Mouse (Mus musculus) lung, embryonic 16.5 days (tissue): ENCODE data around the gene Nif3l1. TPM values are rescaled to one million over a fixed set of nuclear protein-coding genes. Genes with fewer than 3 reads are reported as not detected.

Experiments
- ATAC-seq: fragments of 200-750 bp; cut with Nextera tagmentation; 2 replicates; pipeline ENCODE4 v1.8.0; 2017; ENCODE audit warnings: low read depth, mild to moderate bottlenecking, moderate library complexity
- H3K27ac ChIP-seq: fragments of 300-500 bp; sonication (generic); 2 replicates; pipeline ENCODE4 v1.5.1; 2014; ENCODE audit warnings: mild to moderate bottlenecking, control low read depth, low read length
- H3K27me3 ChIP-seq: fragments of 300-500 bp; sonication (generic); 2 replicates; pipeline ENCODE4 v1.6.1; 2014; ENCODE audit warnings: low read depth, low read length, mixed read lengths; ENCODE audit not compliant: control insufficient read depth, insufficient read depth
- H3K36me3 ChIP-seq: fragments of 300-500 bp; sonication (generic); 2 replicates; pipeline ENCODE4 v1.6.1; 2014; ENCODE audit warnings: low read length; ENCODE audit not compliant: control insufficient read depth, insufficient read depth
- H3K4me1 ChIP-seq: fragments of 300-500 bp; sonication (generic); replicated peaks from 2 replicates; pipeline ENCODE4 v1.6.1; 2014; ENCODE audit warnings: low read length, mixed read lengths; ENCODE audit not compliant: control insufficient read depth, insufficient read depth
- H3K4me2 ChIP-seq: fragments of 300-500 bp; sonication (generic); 2 replicates; pipeline ENCODE4 v1.6.1; 2014; ENCODE audit warnings: low read depth, low read length, control low read depth
- H3K4me3 ChIP-seq: fragments of 300-500 bp; sonication (generic); 2 replicates; pipeline ENCODE4 v1.5.1; 2014; ENCODE audit warnings: mild to moderate bottlenecking, low read length, control low read depth
- H3K9ac ChIP-seq: fragments of 300-500 bp; sonication (generic); 2 replicates; pipeline ENCODE4 v1.6.1; 2014; ENCODE audit warnings: low read length, control low read depth
- H3K9me3 ChIP-seq: fragments of 300-500 bp; sonication (generic); 2 replicates; pipeline ENCODE4 v1.6.1; 2016; ENCODE audit warnings: low read length; ENCODE audit not compliant: control insufficient read depth
- WGBS: fragments of 180-500 bp; shearing (Covaris S2); extraction: QIAGEN DNeasy Blood & Tissue Kit; methylation state at CpG from one replicate; pipeline ENCODE4 v1.1.7; 2014; 5-methylcytosine and 5-hydroxymethylcytosine counted together
- polyA plus RNA-seq: library from polyadenylated mRNA; unstranded; fragments of >200 nt; fragmentation: Nextera tagmentation; extraction: Ambion mirVana; gene quantifications from 2 replicates; pipeline ENCODE4 v1.2.1, GENCODE M21; 2015

Nif3l1 gene
- polyA plus RNA-seq, result 37.4 and 37.8 TPM in 2 replicates

DNA sequence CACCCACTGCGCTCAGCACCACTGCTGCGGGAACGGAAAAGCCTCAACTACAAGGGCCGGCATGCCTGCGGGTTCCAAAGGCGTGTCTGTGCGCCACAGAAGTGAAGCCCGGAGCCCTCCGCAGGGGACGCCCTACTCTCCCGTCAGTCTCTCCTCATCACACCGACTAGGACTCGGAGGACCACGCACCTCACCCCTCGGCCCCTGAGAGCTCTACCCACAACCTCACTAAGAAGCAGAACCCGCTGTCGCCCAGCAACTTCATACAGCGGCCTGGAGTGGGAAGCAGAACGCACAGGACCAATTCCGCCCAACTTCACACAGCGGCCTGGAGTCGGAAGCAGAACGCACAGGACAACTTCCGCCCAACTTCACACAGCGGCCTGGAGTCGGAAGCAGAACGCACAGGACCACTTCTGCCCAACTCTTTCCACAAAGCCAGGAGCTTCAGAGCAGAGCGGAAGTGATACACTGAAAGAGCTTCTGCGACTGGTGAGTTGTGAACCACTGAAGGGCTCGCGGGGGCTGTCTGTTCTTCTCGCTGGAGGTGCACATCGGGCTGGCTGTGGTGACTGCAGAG is at the start of gene Nif3l1, which contains the start of gene Ppil3:
Gene Nif3l1 (plus strand): TSS at position 9 of the 580 bp plus-strand sequence.
Gene Ppil3 (minus strand): TSS at position 344 of the 580 bp plus-strand sequence.
- Histone ChIP-seq H3K9ac (peak within 1 kb of the TSS; percentile 90), H3K36me3 (peaks cover 5% of the 10 kb centered on the region), H3K4me2 (peak within 1 kb of the TSS; percentile 65), H3K4me3 (peak within 1 kb of the TSS; percentile 81), H3K27me3 (no peaks in the 10 kb centered on the region), H3K27ac (peak within 1 kb of the TSS; percentile 95), H3K4me1 (peaks cover 19% of the 10 kb centered on the region), H3K9me3 (no peaks in the 10 kb centered on the region)
- WGBS, result 0% methylated on average over 33 of the region's 33 CpGs
- ATAC-seq, result peak; percentile 97

DNA sequence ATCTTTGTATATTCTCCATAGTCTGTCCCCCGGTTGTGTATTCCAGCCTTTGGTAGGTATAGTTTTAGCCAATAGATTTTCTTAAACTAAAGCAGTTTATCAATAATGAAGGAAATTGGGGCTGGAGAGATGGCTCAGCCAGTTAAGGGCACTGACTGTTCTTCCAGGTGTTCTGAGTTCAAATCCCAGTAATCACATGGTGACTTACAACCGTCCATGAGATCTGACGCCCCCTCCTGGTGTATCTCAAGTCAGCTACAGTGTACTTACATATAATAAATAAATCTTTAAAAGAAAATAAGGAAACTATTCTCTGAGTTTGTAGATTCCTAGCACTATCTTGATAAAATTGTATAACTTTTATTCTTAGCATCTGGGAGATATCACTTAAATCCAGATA is 49.6 kb upstream of the Nif3l1 start:
- H3K27ac ChIP-seq, result no peak overlapping the region
- H3K9ac ChIP-seq, result no peak overlapping the region
- H3K27me3 ChIP-seq, result no peaks in the 10 kb centered on the region
- ATAC-seq, result no peak
- H3K4me2 ChIP-seq, result no peak overlapping the region
- no peaks in the 10 kb centered on the region for H3K9me3 ChIP-seq
- H3K36me3 ChIP-seq, result peaks cover 35% of the 10 kb centered on the region
- H3K4me3 ChIP-seq, result no peak overlapping the region
- WGBS, result 89% methylated on average over 3 of the region's 3 CpGs
- peaks cover 10% of the 10 kb centered on the region for H3K4me1 ChIP-seq

DNA sequence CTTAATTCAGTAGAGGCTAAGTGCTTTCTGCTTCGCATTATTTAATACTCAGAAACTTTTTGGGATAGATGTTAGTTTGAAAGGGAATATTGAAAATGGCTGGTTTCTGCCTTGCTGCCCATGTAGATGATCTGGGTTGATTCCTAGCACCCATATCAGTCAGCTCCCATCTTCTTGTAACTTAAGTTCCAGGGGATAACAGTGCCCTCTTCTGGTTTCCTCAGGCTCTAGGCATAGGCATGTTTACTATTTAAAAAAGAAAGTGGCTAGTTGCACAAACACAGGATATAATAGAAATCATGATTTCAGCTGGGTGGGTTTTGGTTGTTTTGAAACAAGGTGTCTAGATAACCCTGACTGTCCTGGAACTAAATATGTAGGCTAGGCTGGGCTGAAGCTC is 48.8 kb upstream of the Nif3l1 start:
- no peak overlapping the region for H3K4me3 ChIP-seq
- H3K27me3 ChIP-seq, result no peaks in the 10 kb centered on the region
- no peak overlapping the region for H3K27ac ChIP-seq
- H3K9me3 ChIP-seq, result no peaks in the 10 kb centered on the region
- H3K4me2 ChIP-seq, result no peak overlapping the region
- 93% methylated on average over 1 of the region's 1 CpGs for WGBS
- H3K4me1 ChIP-seq, result peaks cover 10% of the 10 kb centered on the region
- ATAC-seq, result no peak
- no peak overlapping the region for H3K9ac ChIP-seq
- H3K36me3 ChIP-seq, result peaks cover 43% of the 10 kb centered on the region

DNA sequence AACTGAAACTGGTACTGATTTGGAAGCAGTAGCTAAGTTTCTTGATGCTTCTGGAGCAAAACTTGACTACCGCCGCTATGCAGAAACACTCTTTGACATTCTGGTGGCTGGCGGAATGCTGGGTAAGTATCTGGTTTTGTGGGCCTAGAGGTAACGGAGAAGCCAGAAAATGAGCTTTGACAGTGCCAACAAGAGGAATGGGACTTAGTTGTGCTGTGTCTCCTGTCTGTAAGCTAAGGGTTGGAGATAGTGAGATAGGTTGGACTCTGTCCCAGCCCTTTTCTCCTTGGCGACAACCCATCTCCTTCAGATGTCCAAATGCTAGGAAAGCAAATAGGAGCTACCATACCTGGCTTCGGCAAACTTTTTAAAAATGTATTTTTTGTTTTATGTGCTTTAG is 47.2 kb upstream of the Nif3l1 start:
- peaks cover 57% of the 10 kb centered on the region for H3K36me3 ChIP-seq

DNA sequence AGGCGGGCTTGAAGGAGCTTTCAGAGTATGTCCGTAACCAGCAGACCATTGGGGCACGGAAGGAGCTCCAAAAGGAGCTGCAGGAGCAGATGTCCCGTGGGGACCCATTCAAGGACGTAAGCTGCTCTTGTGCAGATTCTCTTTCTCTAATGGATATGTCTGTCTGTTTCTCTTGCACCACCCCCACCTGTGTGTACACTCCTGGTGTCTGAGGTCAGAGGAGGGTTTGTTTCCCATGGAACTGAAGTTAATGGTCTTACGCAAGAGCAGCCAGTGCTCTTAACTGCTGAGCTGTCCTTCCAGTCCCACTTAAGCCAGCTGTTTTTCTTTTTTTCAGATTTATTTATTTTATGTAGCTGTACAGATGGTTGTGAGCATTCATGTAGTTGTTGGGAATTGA is 43.6 kb upstream of the Nif3l1 start:
- WGBS, result 89% methylated on average over 6 of the region's 6 CpGs
- Histone ChIP-seq H3K9ac (no peak overlapping the region), H3K36me3 (peaks cover 61% of the 10 kb centered on the region), H3K27me3 (no peaks in the 10 kb centered on the region), H3K4me1 (no peaks in the 10 kb centered on the region), H3K4me2 (no peak overlapping the region), H3K27ac (no peak overlapping the region), H3K4me3 (no peak overlapping the region), H3K9me3 (no peaks in the 10 kb centered on the region)
- ATAC-seq, result no peak

More for the DNA sequence above, 47.2 kb upstream of the Nif3l1 start:
- ATAC-seq, result no peak
- Histone ChIP-seq H3K9me3 (no peaks in the 10 kb centered on the region), H3K9ac (no peak overlapping the region), H3K27me3 (no peaks in the 10 kb centered on the region), H3K27ac (no peak overlapping the region), H3K4me3 (no peak overlapping the region), H3K4me1 (peaks cover 4% of the 10 kb centered on the region; the same call in 1 of the 2 replicates), H3K4me2 (no peak overlapping the region)
- WGBS, result 95% methylated on average over 6 of the region's 6 CpGs

DNA sequence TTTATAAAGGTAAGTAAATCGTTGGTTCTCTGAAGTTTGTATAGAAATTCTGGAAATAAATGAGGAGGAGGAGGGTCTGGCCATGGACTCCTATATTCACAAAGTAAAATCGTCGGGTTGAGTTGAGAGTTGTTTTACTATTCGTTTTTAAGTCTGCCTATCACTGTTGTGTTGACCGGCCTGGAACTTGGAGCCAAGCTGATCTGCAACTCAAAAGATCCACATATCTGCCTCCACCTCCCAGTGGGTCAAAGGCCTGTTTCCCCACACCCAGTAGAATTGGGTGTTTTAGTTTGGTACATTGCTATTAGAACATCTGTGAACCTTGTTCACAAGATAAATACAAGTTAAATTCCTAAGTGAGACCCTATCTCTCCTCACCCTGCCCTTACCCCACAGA is 41.2 kb upstream of the Nif3l1 start:
- 89% methylated on average over 5 of the region's 5 CpGs for WGBS
- peaks cover 50% of the 10 kb centered on the region for H3K36me3 ChIP-seq
- no peak for ATAC-seq
- no peaks in the 10 kb centered on the region for H3K4me1 ChIP-seq
- no peak overlapping the region for H3K27ac ChIP-seq
- H3K9me3 ChIP-seq, result no peaks in the 10 kb centered on the region
- no peak overlapping the region for H3K9ac ChIP-seq
- no peak overlapping the region for H3K4me2 ChIP-seq
- no peaks in the 10 kb centered on the region for H3K27me3 ChIP-seq
- H3K4me3 ChIP-seq, result no peak overlapping the region

DNA sequence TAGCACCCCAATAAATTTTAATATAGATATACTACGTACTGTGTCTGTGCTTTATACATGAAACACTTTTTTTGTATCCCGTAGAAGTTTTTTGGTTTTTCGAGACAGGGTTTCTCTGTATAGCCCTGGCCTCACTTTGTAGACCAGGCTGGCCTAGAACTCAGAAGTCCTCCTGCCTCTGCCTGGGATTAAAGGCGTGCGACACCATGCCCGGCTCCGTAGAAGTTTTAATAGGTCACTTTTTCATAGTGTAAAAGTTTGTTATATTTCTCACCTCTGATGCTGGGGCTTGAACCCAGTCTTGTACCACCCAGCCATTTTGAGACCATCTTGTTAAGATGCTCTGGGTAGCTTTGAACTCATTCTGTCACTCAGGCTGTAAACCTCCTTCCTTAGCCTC is 37.6 kb upstream of the Nif3l1 start:
- Histone ChIP-seq H3K9ac (no peak overlapping the region), H3K4me2 (no peak overlapping the region), H3K4me1 (no peaks in the 10 kb centered on the region), H3K36me3 (peaks cover 45% of the 10 kb centered on the region), H3K4me3 (no peak overlapping the region), H3K27ac (no peak overlapping the region), H3K9me3 (no peaks in the 10 kb centered on the region), H3K27me3 (no peaks in the 10 kb centered on the region)
- 95% methylated on average over 7 of the region's 7 CpGs for WGBS
- ATAC-seq, result no peak

DNA sequence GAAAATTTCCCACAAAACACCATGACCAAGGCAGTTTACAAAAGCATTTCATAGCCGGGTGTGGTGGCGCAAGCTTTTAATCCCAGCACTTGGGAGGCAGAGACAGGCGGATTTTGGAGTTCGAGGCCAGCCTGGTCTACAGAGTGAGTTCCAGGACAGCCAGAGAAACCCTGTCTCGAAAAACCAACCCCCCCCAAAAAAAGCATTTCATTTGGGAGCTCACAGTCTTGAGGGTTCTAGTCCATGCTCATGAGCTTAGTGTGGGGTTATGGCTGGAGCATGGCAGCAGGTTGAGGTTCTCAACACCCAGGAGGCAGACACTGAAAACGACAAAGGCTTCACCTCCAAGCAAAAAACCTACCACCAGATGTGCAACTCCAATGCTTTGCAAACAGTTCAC is 36.8 kb upstream of the Nif3l1 start:
- H3K9ac ChIP-seq, result no peak overlapping the region
- H3K4me3 ChIP-seq, result no peak overlapping the region
- H3K36me3 ChIP-seq, result peaks cover 44% of the 10 kb centered on the region
- H3K27me3 ChIP-seq, result no peaks in the 10 kb centered on the region
- H3K27ac ChIP-seq, result no peak overlapping the region
- no peaks in the 10 kb centered on the region for H3K4me1 ChIP-seq
- H3K4me2 ChIP-seq, result no peak overlapping the region
- H3K9me3 ChIP-seq, result no peaks in the 10 kb centered on the region
- ATAC-seq, result no peak
- 83% methylated on average over 6 of the region's 6 CpGs for WGBS

DNA sequence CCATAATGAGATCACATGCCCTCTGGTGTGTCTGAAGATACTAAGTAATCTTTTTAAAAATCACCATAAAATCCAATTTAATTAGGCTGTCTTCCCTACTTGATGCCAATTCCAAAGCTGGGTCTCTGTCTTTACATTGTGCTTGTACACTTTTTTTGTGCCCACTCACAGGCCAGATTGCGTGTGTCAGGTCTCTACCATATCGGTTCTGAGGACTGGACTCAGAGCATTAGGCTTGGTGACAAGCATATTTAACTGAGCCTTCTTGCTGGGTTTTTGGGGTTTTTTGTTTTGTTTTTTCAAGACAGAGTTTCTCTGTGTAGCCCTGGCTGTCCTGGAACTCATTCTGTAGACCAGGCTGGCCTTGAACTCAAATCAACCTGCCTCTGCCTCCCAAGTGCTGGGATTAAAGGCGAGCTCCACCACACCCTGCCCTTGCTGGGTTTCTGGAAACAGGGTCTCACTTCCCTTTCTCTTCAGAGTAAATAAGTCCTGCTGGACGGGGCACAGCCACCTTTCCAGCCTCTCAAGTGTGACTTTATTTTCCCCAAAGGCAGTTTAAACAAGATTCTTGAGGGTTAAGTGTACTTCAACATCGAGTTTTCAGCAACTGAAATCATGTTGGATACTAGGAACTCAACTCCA is 35.3 kb upstream of the Nif3l1 start:
- no peaks in the 10 kb centered on the region for H3K27me3 ChIP-seq
- no peak overlapping the region for H3K4me3 ChIP-seq
- WGBS, result 66% methylated on average over 5 of the region's 5 CpGs
- no peak overlapping the region for H3K4me2 ChIP-seq
- H3K36me3 ChIP-seq, result peaks cover 51% of the 10 kb centered on the region
- 0 out of 2 replicates have a peak, but pooled peaks have one; percentile 23 for ATAC-seq
- H3K9ac ChIP-seq, result no peak overlapping the region
- no peak overlapping the region for H3K27ac ChIP-seq
- H3K9me3 ChIP-seq, result no peaks in the 10 kb centered on the region
- no peaks in the 10 kb centered on the region for H3K4me1 ChIP-seq
